In genomic region chr7:117393976-117394375, GRCm38 (mm10) we compare ENCODE assay signal across 11 mouse cellular contexts. TPM values are rescaled to one million over a fixed set of nuclear protein-coding genes. Genes with fewer than 3 reads are reported as not detected.
DNase-seq lines count a peak whose midpoint lies in the region; ATAC-seq lines count a peak whose summit lies in the region.
"Had no signal": no experiment of that assay in that cellular context is flagged by ENCODE, and none has a peak within 500 bp of the region (broad histone marks: within the 10 kb centered on the region; RNA-seq: fewer than 3 reads in every experiment).

No protein-coding gene starts in this region.

- peak; percentile 98 for DNase-seq in 416B (ENCODE audit: low read depth)
- peak; percentile 38 for DNase-seq in CD4-positive, CD25-positive, alpha-beta regulatory T cell, adult 2 months (ENCODE audit: low read depth, low spot score)
- no peak for DNase-seq in right cerebral cortex, postnatal 4 days
- no peak for DNase-seq in adipocyte (ENCODE audit: low spot score)
- DNase-seq in heart, adult 11 months, result no peak
- DNase-seq in heart, postnatal 36 days, result no peak
- DNase-seq: gastrocnemius, postnatal 14 days; kidney, adult 11 months had no signal

- intact Hi-C loops in heart, postnatal 36 days (cut with DNase I), result no loop called here

- peak; percentile 86 for ATAC-seq in inflammation-experienced regulatory T-cells, adult 6 months
- peak; percentile 57 for ATAC-seq in monocyte, adult 5-6 weeks (replicated peaks; ENCODE audit: insufficient number of reproducible peaks, low FRiP score, low TSS enrichment, poor library complexity, severe bottlenecking)
- ATAC-seq: midbrain, embryonic 15.5 days had no signal

RNA-seq across cellular contexts. Expression of gene Xylt1, which starts 13.2 kb away (rescaled TPM):
- polyA plus RNA-seq in inflammation-experienced regulatory T-cells, adult 6 months (2017; shearing (Covaris generic)), result 1 to 10 TPM; 2.2 to 3.6 (median 2.8) TPM
- total RNA-seq in monocyte, adult 5-6 weeks (2017), result 30.0 to 50.7 TPM (median 43.6 TPM) in 3 replicates
- 1 to 10 TPM; 2.5 TPM for total RNA-seq in heart, postnatal 36 days (2021)

Comparison
In these comparisons a context has a peak if more than half of its experiments do, and no peak if none do; other contexts are left out.
1. DNase-seq: peak in 416B (single experiment) and CD4-positive, CD25-positive, alpha-beta regulatory T cell, adult 2 months (single experiment); none in right cerebral cortex, postnatal 4 days (single experiment), adipocyte (single experiment), heart, adult 11 months (single experiment) and heart, postnatal 36 days (0 of 2).